Mouse (Mus musculus) CH12.LX (cell line): ENCODE measurements at regions not wholly inside any gene's neighbourhood (a gene's known extent, or its start where the extent isn't known, plus 50 kb on each side); places are given as distances from the start of the nearest gene placed in this dataset.
"Not testable (repeated sequence)": the region's sequence is repeated elsewhere in the genome, so short reads cannot be mapped to it uniquely, and the experiment has no call there.

Experiments used
- DNase-seq: peaks from one replicate; pipeline ENCODE4 v3.0.0-alpha.2; 2013; ENCODE audit errors: extremely low read depth
- H3K27ac ChIP-seq: 2 replicates; pipeline ENCODE4 v1.5.1; 2012; ENCODE audit warnings: low read depth, mild to moderate bottlenecking, control low read depth, moderate library complexity; ENCODE audit not compliant: insufficient read depth
- H3K27me3 ChIP-seq: replicated peaks from 2 replicates; pipeline ENCODE3; 2012; ENCODE audit warnings: inconsistent platforms
- H3K36me3 ChIP-seq, 2 experiments: replicated peaks in 1 of 2; 2 replicates each; pipeline versions ENCODE3 to v1.6.1; 2012; ENCODE audit warnings: inconsistent platforms in 1 of 2, low read length in 1 of 2, mild to moderate bottlenecking in 1 of 2, mixed read lengths in 1 of 2, moderate library complexity in 1 of 2; ENCODE audit not compliant: control insufficient read depth in 1 of 2, insufficient read depth in 1 of 2
- H3K4me1 ChIP-seq, 2 experiments: 2 replicates each; pipeline ENCODE4 v1.6.1; 2012; ENCODE audit warnings: inconsistent platforms in 1 of 2, moderate library complexity in 1 of 2; ENCODE audit not compliant: insufficient read depth in 2 of 2, control insufficient read depth in 1 of 2
- H3K4me2 ChIP-seq: 2 replicates; pipeline ENCODE4 v1.6.1; 2012; ENCODE audit warnings: low read depth, mild to moderate bottlenecking, control low read depth; ENCODE audit not compliant: poor library complexity, insufficient read depth, severe bottlenecking
- H3K4me3 ChIP-seq, 3 experiments: fragments of 150-350 bp in 1 of 3; sonication (generic) in 1 of 3; replicated peaks in 1 of 3; 2 replicates each; pipeline versions ENCODE3 to v1.5.1; 2011 to 2012; ENCODE audit warnings: low read depth in 2 of 3, low read length in 2 of 3, mild to moderate bottlenecking in 2 of 3, moderate library complexity in 2 of 3, control low read depth in 1 of 3, improper control_type of control experiment in 1 of 3, inconsistent platforms in 1 of 3, mixed read lengths in 1 of 3; ENCODE audit not compliant: poor library complexity in 1 of 3
- H3K79me2 ChIP-seq: replicated peaks from 2 replicates; pipeline ENCODE4 v1.6.1; 2012; ENCODE audit warnings: mild to moderate bottlenecking, moderate library complexity; ENCODE audit not compliant: control insufficient read depth, poor library complexity, insufficient read depth, severe bottlenecking; ENCODE audit errors: extremely low read depth
- H3K9ac ChIP-seq: 2 replicates; pipeline ENCODE4 v1.6.1; 2012; ENCODE audit warnings: low read depth, mild to moderate bottlenecking, control low read depth, moderate library complexity; ENCODE audit not compliant: insufficient read depth
- H3K9me3 ChIP-seq: replicated peaks from 2 replicates; pipeline ENCODE3; 2012; ENCODE audit warnings: low read length, inconsistent platforms, mixed read lengths
- BHLHE40 ChIP-seq: IDR thresholded peaks from 2 replicates; pipeline ENCODE4 v1.6.1; 2011; ENCODE audit warnings: mild to moderate bottlenecking, low read depth, low read length, improper control_type of control experiment
- CHD2 ChIP-seq: IDR thresholded peaks from 2 replicates; pipeline ENCODE4 v1.6.1; 2011; ENCODE audit warnings: low read length, improper control_type of control experiment
- EP300 ChIP-seq: IDR thresholded peaks from 2 replicates; pipeline ENCODE4 v1.6.1; 2011; ENCODE audit warnings: low read length, improper control_type of control experiment
- ETS1 ChIP-seq: conservative IDR thresholded peaks from 2 replicates; pipeline ENCODE4 v1.6.1; 2012; ENCODE audit warnings: low read depth, mild to moderate bottlenecking, inconsistent platforms, low read length, improper control_type of control experiment, moderate library complexity
- HCFC1 ChIP-seq: IDR thresholded peaks from 2 replicates; pipeline ENCODE4 v1.6.1; 2012; ENCODE audit warnings: low read depth, mild to moderate bottlenecking, inconsistent platforms, low read length, improper control_type of control experiment
- JUN ChIP-seq: IDR thresholded peaks from 2 replicates; pipeline ENCODE4 v1.6.1; 2011; ENCODE audit warnings: low read depth, mild to moderate bottlenecking, low read length, improper control_type of control experiment, moderate library complexity; ENCODE audit not compliant: insufficient read depth
- MAFK ChIP-seq: IDR thresholded peaks from 2 replicates; pipeline ENCODE4 v1.6.1; 2011; ENCODE audit warnings: low read length, improper control_type of control experiment; ENCODE audit not compliant: insufficient replicate concordance
- MYC ChIP-seq: IDR thresholded peaks from 2 replicates; pipeline ENCODE4 v1.6.1; 2011; ENCODE audit warnings: low read depth, mild to moderate bottlenecking, improper control_type of control experiment, low read length
- POLR2A ChIP-seq: IDR thresholded peaks from 2 replicates; pipeline ENCODE4 v1.6.1; 2011; ENCODE audit warnings: low read depth, mild to moderate bottlenecking, improper control_type of control experiment, low read length
- POLR2AphosphoS2 ChIP-seq: IDR thresholded peaks from 2 replicates; pipeline ENCODE4 v1.6.1; 2011; ENCODE audit warnings: low read depth, low read length, improper control_type of control experiment
- SIN3A ChIP-seq: IDR thresholded peaks from 2 replicates; pipeline ENCODE4 v1.6.1; 2012; ENCODE audit warnings: low read length, improper control_type of control experiment, inconsistent platforms
- UBTF ChIP-seq: IDR thresholded peaks from 2 replicates; pipeline ENCODE4 v1.6.1; 2012; ENCODE audit warnings: low read depth, mild to moderate bottlenecking, inconsistent platforms, low read length, improper control_type of control experiment, moderate library complexity
- ZNF384 ChIP-seq: IDR thresholded peaks from 2 replicates; pipeline ENCODE4 v1.6.1; 2012; ENCODE audit warnings: low read depth, low read length, improper control_type of control experiment, inconsistent platforms
- dilution Hi-C: fragments of 300-500 bp; cut with MboI; formaldehyde crosslinking; loops from 2 replicates; pipeline ENCODE4 v1.14.3; 2020; ENCODE audit warnings: low sequenced_read_pairs; ENCODE audit not compliant: extremely low pct_unique_long_range_greater_than_20kb, extremely low pct_ligation_motif_present
- in situ Hi-C: fragments of 300-500 bp; cut with MboI; formaldehyde crosslinking; loops from 3 replicates; pipeline ENCODE4 v1.14.3; 2019; ENCODE audit warnings: low sequenced_read_pairs, low pct_ligation_motif_present, low pct_unique_long_range_greater_than_20kb, mixed read lengths

- no peak for TF ChIP-seq POLR2A
- TF ChIP-seq SIN3A = no peak
- no peak for TF ChIP-seq ZNF384
- no peak for TF ChIP-seq HCFC1
- no peak for TF ChIP-seq MYC
- no peak for TF ChIP-seq BHLHE40
- TF ChIP-seq, all 38 proteins: peak for 0
- dilution Hi-C loops (no loop called here), in situ Hi-C loops (no loop called here)
- Histone ChIP-seq H3K4me3 (no peak overlapping the region), H3K36me3 (no peaks in the 10 kb centered on the region), H3K27ac (no peak overlapping the region), H3K27me3 (no peaks in the 10 kb centered on the region), H3K9me3 (no peaks in the 10 kb centered on the region), H3K79me2 (no peaks in the 10 kb centered on the region), H3K4me2 (no peak overlapping the region), H3K4me1 (peaks cover 12 to 42% of the 10 kb centered on the region in 2 experiments), H3K9ac (no peak overlapping the region)
- no peak for DNase-seq
Measured at GRCm38 (mm10) chr10:19508221-19508745, 83.5 kb upstream of the Ifngr1 start.

GRCm38 (mm10) chr10:19510047-19510446, 81.7 kb upstream of the Ifngr1 start:
- H3K4me1 ChIP-seq = peaks cover 10 to 30% of the 10 kb centered on the region in 2 experiments
- H3K9me3 ChIP-seq = no peaks in the 10 kb centered on the region
- H3K27ac ChIP-seq = no peak overlapping the region
- in situ Hi-C loops (no loop called here), dilution Hi-C loops (no loop called here)
- no peak overlapping the region for H3K9ac ChIP-seq
- TF ChIP-seq MYC (no peak), EP300 (no peak), UBTF (no peak), HCFC1 (no peak), MAFK (no peak), POLR2AphosphoS2 (no peak), ETS1 (no peak), JUN (no peak), CHD2 (no peak)
- DNase-seq = no peak
- H3K4me3 ChIP-seq = no peak overlapping the region
- no peak overlapping the region for H3K4me2 ChIP-seq
- H3K79me2 ChIP-seq = no peaks in the 10 kb centered on the region
- no peaks in the 10 kb centered on the region for H3K36me3 ChIP-seq
- H3K27me3 ChIP-seq = no peaks in the 10 kb centered on the region

DNA sequence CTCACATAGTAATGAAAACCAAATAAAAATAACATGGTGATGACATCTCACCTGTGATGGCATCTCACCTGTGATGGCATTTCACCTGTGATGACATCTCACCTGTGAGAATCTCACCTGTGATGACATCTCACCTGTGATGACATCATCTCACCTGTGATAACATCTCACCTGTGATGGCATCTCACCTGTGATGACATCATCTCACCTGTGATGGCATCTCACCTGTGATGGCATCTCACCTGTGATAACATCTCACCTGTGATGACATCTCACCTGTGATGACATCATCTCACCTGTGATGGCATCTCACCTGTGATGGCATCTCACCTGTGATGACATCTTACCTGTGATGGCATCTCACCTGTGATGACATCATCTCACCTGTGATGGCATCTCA, 77.4 kb upstream of the Ifngr1 start:
- dilution Hi-C loops, H3K9ac ChIP-seq, DNase-seq, H3K9me3 ChIP-seq, H3K4me3 ChIP-seq, H3K4me1 ChIP-seq, H3K36me3 ChIP-seq, H3K79me2 ChIP-seq, H3K27me3 ChIP-seq, in situ Hi-C loops, H3K27ac ChIP-seq, H3K4me2 ChIP-seq: not testable (repeated sequence)
